Mouse (Mus musculus): ENCODE measurements at regions not wholly inside any gene's neighbourhood (a gene's known extent, or its start where the extent isn't known, plus 50 kb on each side); places are given as distances from the start of the nearest gene placed in this dataset.

GRCm38 (mm10) chr1:77854366-77854765, 339.5 kb upstream of the Epha4 start:
- TF ChIP-seq CTCF (IDR thresholded peaks at IDR 0.05; ENCODE audit: low read depth, low read length) (no peak), POLR2A (IDR thresholded peaks at IDR 0.05; ENCODE audit: borderline replicate concordance, low read depth, low read length) (no peak)

Measured in bone marrow macrophage, adult 2 months (primary cell).